Mouse (Mus musculus) MEL-GATA-1-ER (cell line): Measurements from ENCODE around the gene Jhy.

Experiments used
- DNase-seq: peaks from one replicate; pipeline ENCODE4 v3.0.0-alpha.2; 2012; ENCODE audit warnings: low read depth; ENCODE audit errors: extremely low read depth

Jhy gene

GRCm38 (mm10) chr9:40927351-40927980 lies 36.5 kb downstream of the Jhy start:
- no peak for DNase-seq

GRCm38 (mm10) chr9:40917871-40918613 lies 45.9 kb downstream of the Jhy start:
- DNase-seq = no peak

- no peak for DNase-seq
These were observed 55.0 kb downstream of the Jhy start for GRCm38 (mm10) chr9:40908915-40909314.

- DNase-seq = no peak
These were observed 55.5 kb downstream of the Jhy start for GRCm38 (mm10) chr9:40908411-40908810.

GRCm38 (mm10) chr9:40907413-40907812 lies 56.5 kb downstream of the Jhy start:
- no peak for DNase-seq

GRCm38 (mm10) chr9:40892456-40892855 lies 71.5 kb downstream of the Jhy start:
- DNase-seq = no peak

GRCm38 (mm10) chr9:40889389-40889788 lies 74.5 kb downstream of the Jhy start:
- no peak for DNase-seq

- DNase-seq = no peak
These were observed 78.2 kb downstream of the Jhy start for GRCm38 (mm10) chr9:40885669-40886068.

GRCm38 (mm10) chr9:40878998-40879397 lies 84.9 kb downstream of the Jhy start:
- DNase-seq = no peak

GRCm38 (mm10) chr9:40878291-40878945 lies 85.5 kb downstream of the Jhy start:
- DNase-seq = no peak

- DNase-seq = no peak
These were observed 86.1 kb downstream of the Jhy start for GRCm38 (mm10) chr9:40877881-40878235.

GRCm38 (mm10) chr9:40877146-40877880 lies 86.6 kb downstream of the Jhy start:
- no peak for DNase-seq

GRCm38 (mm10) chr9:40876693-40877092 lies 87.2 kb downstream of the Jhy start:
- no peak for DNase-seq

GRCm38 (mm10) chr9:40876164-40876563 lies 87.8 kb downstream of the Jhy start:
- no peak for DNase-seq

- DNase-seq = no peak
These were observed 88.5 kb downstream of the Jhy start for GRCm38 (mm10) chr9:40875431-40875830.

- DNase-seq = no peak
These were observed 89.0 kb downstream of the Jhy start for GRCm38 (mm10) chr9:40874961-40875360.

GRCm38 (mm10) chr9:40873556-40874470 lies 90.1 kb downstream of the Jhy start, which contains the start of gene Bsx:
Gene Bsx, plus strand, starts transcription at chr9:40874127.
- DNase-seq = no peak

GRCm38 (mm10) chr9:40872156-40872478 lies 91.8 kb downstream of the Jhy start:
- DNase-seq = no peak

- no peak for DNase-seq
These were observed 92.4 kb downstream of the Jhy start for GRCm38 (mm10) chr9:40871369-40872155.

- DNase-seq = no peak
These were observed 93.6 kb downstream of the Jhy start for GRCm38 (mm10) chr9:40870331-40870730.
